ENCODE assay signal across 13 mouse cellular contexts in genomic region chr17:6017268-6017667, GRCm38 (mm10).
A peak's percentile ranks its signal among the peaks of the same experiment; 100 is the strongest.
DNase-seq lines count a peak whose midpoint lies in the region; ATAC-seq and TF ChIP-seq lines count a peak whose summit lies in the region.
"Had no signal": no experiment of that assay in that cellular context is flagged by ENCODE, and none has a peak within 500 bp of the region (broad histone marks: within the 10 kb centered on the region; RNA-seq: fewer than 3 reads in every experiment).

No protein-coding gene starts in this region.

- no peak overlapping the region for H3K9ac ChIP-seq in intestine, postnatal 0 days (ENCODE audit: low read depth, low read length)
- H3K9ac ChIP-seq in intestine, embryonic 15.5 days, result no peak overlapping the region
- no peak overlapping the region for H3K9ac ChIP-seq in midbrain, postnatal 0 days (replicated peaks; ENCODE audit: low read length, poor library complexity, severe bottlenecking)
- H3K9ac ChIP-seq in midbrain, embryonic 13.5 days (replicated peaks), result no peak overlapping the region
- no peak overlapping the region for H3K9ac ChIP-seq in liver, postnatal 0 days (replicated peaks)
- H3K9ac ChIP-seq: liver, embryonic 15.5 days had no signal

- no peak overlapping the region for H3K27ac ChIP-seq in intestine, postnatal 0 days (ENCODE audit: low read depth, low read length)
- H3K27ac ChIP-seq in intestine, embryonic 15.5 days, result no peak overlapping the region
- no peak overlapping the region for H3K27ac ChIP-seq in midbrain, postnatal 0 days (ENCODE audit: low read depth, low read length)
- H3K27ac ChIP-seq in midbrain, embryonic 13.5 days, result no peak overlapping the region
- H3K27ac ChIP-seq in liver, postnatal 0 days (ENCODE audit: low read depth), result peak overlapping the region; percentile 60; the same call in 1 of the 2 replicates

- peak; percentile 47 for TF ChIP-seq CTCF in intestine, postnatal 0 days (IDR thresholded peaks at IDR 0.05; ENCODE audit: low read depth)
- TF ChIP-seq CTCF in midbrain, postnatal 0 days (IDR thresholded peaks at IDR 0.05), result peak; percentile 48
- TF ChIP-seq CTCF in liver, postnatal 0 days (IDR thresholded peaks at IDR 0.05; ENCODE audit: low read depth), result peak; percentile 33

- 73% methylated on average over 12 of the region's 12 CpGs for WGBS in intestine, postnatal 0 days
- 65% methylated on average over 12 of the region's 12 CpGs for WGBS in intestine, embryonic 15.5 days
- WGBS in midbrain, postnatal 0 days, result 56% methylated on average over 12 of the region's 12 CpGs
- 64% methylated on average over 12 of the region's 12 CpGs for WGBS in midbrain, embryonic 13.5 days
- WGBS in liver, postnatal 0 days (ENCODE audit: insufficient replicate concordance), result 60% methylated on average over 12 of the region's 12 CpGs

- H3K4me3 ChIP-seq in intestine, postnatal 0 days (ENCODE audit: low read depth, low read length), result no peak overlapping the region
- no peak overlapping the region for H3K4me3 ChIP-seq in intestine, embryonic 15.5 days (replicated peaks)
- H3K4me3 ChIP-seq in midbrain, postnatal 0 days (ENCODE audit: low read depth, low read length), result no peak overlapping the region
- H3K4me3 ChIP-seq in midbrain, embryonic 13.5 days (replicated peaks), result no peak overlapping the region
- H3K4me3 ChIP-seq in liver, postnatal 0 days (ENCODE audit: low read depth, low read length), result no peak overlapping the region
- H3K4me3 ChIP-seq: liver, embryonic 15.5 days; myocyte had no signal

- H3K27me3 ChIP-seq in intestine, postnatal 0 days (replicated peaks; ENCODE audit: control insufficient read depth, insufficient read depth, low read length), result no peaks in the 10 kb centered on the region
- no peaks in the 10 kb centered on the region for H3K27me3 ChIP-seq in intestine, embryonic 15.5 days (replicated peaks)
- no peaks in the 10 kb centered on the region for H3K27me3 ChIP-seq in midbrain, postnatal 0 days (ENCODE audit: insufficient read depth, low read length)
- no peaks in the 10 kb centered on the region for H3K27me3 ChIP-seq in midbrain, embryonic 13.5 days
- no peaks in the 10 kb centered on the region for H3K27me3 ChIP-seq in liver, postnatal 0 days (ENCODE audit: insufficient read depth, low read length)
- H3K27me3 ChIP-seq: liver, embryonic 15.5 days had no signal

- no peaks in the 10 kb centered on the region for H3K4me1 ChIP-seq in intestine, postnatal 0 days (replicated peaks; ENCODE audit: control insufficient read depth, insufficient read depth, low read length)
- peaks cover 13% of the 10 kb centered on the region for H3K4me1 ChIP-seq in intestine, embryonic 15.5 days (replicated peaks)
- no peaks in the 10 kb centered on the region for H3K4me1 ChIP-seq in midbrain, postnatal 0 days (ENCODE audit: insufficient read depth, low read length)
- no peaks in the 10 kb centered on the region for H3K4me1 ChIP-seq in midbrain, embryonic 13.5 days (replicated peaks)
- peaks cover 12% of the 10 kb centered on the region; the same call in 1 of the 2 replicates for H3K4me1 ChIP-seq in liver, postnatal 0 days (ENCODE audit: insufficient read depth)

- no peak for ATAC-seq in intestine, postnatal 0 days
- ATAC-seq in intestine, embryonic 15.5 days, result no peak
- ATAC-seq in midbrain, postnatal 0 days (ENCODE audit: low FRiP score), result no peak
- ATAC-seq in midbrain, embryonic 13.5 days, result no peak
- no peak for ATAC-seq in liver, postnatal 0 days
- ATAC-seq: activated CD4-positive, CD25-positive, alpha-beta regulatory T cell, adult 4 months had no signal

- DNase-seq in midbrain, postnatal 0 days (ENCODE audit: low spot score), result no peak
- no peak for DNase-seq in liver, postnatal 0 days
- no peak for DNase-seq in urinary bladder, postnatal 25 days (ENCODE audit: low spot score)
- DNase-seq in right cerebral cortex, postnatal 4 days, result no peak
- DNase-seq: kidney, adult 9 months; thymus, postnatal 14 days had no signal

- H3K4me2 ChIP-seq in intestine, postnatal 0 days (replicated peaks; ENCODE audit: low read depth), result no peak overlapping the region
- H3K4me2 ChIP-seq in intestine, embryonic 15.5 days (replicated peaks), result no peak overlapping the region
- H3K4me2 ChIP-seq in midbrain, postnatal 0 days (ENCODE audit: low read depth, low read length, poor library complexity, severe bottlenecking), result no peak overlapping the region
- no peak overlapping the region for H3K4me2 ChIP-seq in midbrain, embryonic 13.5 days (replicated peaks)
- H3K4me2 ChIP-seq in liver, postnatal 0 days (ENCODE audit: low read depth, low read length), result no peak overlapping the region
- H3K4me2 ChIP-seq: liver, embryonic 15.5 days had no signal

- no peak for TF ChIP-seq EP300 in liver, postnatal 0 days (IDR thresholded peaks at IDR 0.05; ENCODE audit: low read depth)

- H3K36me3 ChIP-seq in intestine, postnatal 0 days (ENCODE audit: control insufficient read depth, insufficient read depth), result peaks cover 30% of the 10 kb centered on the region
- no peaks in the 10 kb centered on the region for H3K36me3 ChIP-seq in intestine, embryonic 15.5 days
- no peaks in the 10 kb centered on the region for H3K36me3 ChIP-seq in midbrain, postnatal 0 days (ENCODE audit: insufficient read depth, low read length)
- H3K36me3 ChIP-seq in midbrain, embryonic 13.5 days, result no peaks in the 10 kb centered on the region
- H3K36me3 ChIP-seq in liver, postnatal 0 days (replicated peaks; ENCODE audit: insufficient read depth, low read length), result peaks cover 6% of the 10 kb centered on the region; the same call in 1 of the 2 replicates
- H3K36me3 ChIP-seq: G1E; liver, embryonic 15.5 days had no signal

- no peaks in the 10 kb centered on the region for H3K9me3 ChIP-seq in intestine, postnatal 0 days (ENCODE audit: control insufficient read depth)
- H3K9me3 ChIP-seq in intestine, embryonic 15.5 days, result no peaks in the 10 kb centered on the region
- H3K9me3 ChIP-seq in midbrain, postnatal 0 days (ENCODE audit: low read length), result no peaks in the 10 kb centered on the region
- H3K9me3 ChIP-seq in midbrain, embryonic 13.5 days, result no peaks in the 10 kb centered on the region
- no peaks in the 10 kb centered on the region for H3K9me3 ChIP-seq in liver, postnatal 0 days (ENCODE audit: low read length)
- H3K9me3 ChIP-seq: G1E; liver, embryonic 15.5 days had no signal
